Mouse (Mus musculus) embryonic facial prominence, embryonic 10.5 days (tissue): Measurements from ENCODE around the gene Usp39. TPM values are rescaled to one million over a fixed set of nuclear protein-coding genes. Genes with fewer than 3 reads are reported as not detected.

Source experiments
- DNase-seq: peaks from one replicate; pipeline ENCODE4 v3.0.0-alpha.2; 2017; ENCODE audit warnings: low spot score
- H3K27ac ChIP-seq: fragments of 300-500 bp; sonication (generic); replicated peaks from 2 replicates; pipeline ENCODE4 v1.5.1; 2016; ENCODE audit warnings: mild to moderate bottlenecking
- H3K27me3 ChIP-seq: fragments of 300-500 bp; sonication (generic); replicated peaks from 2 replicates; pipeline ENCODE4 v1.6.1; 2016; ENCODE audit warnings: low read depth, mild to moderate bottlenecking; ENCODE audit not compliant: poor library complexity, severe bottlenecking
- H3K36me3 ChIP-seq: fragments of 300-500 bp; sonication (generic); replicated peaks from 2 replicates; pipeline ENCODE4 v1.6.1; 2016; ENCODE audit warnings: mild to moderate bottlenecking, moderate library complexity
- H3K4me1 ChIP-seq: fragments of 300-500 bp; sonication (generic); 2 replicates; pipeline ENCODE4 v1.6.1; 2016
- H3K4me3 ChIP-seq: fragments of 300-500 bp; sonication (generic); 2 replicates; pipeline ENCODE4 v1.5.1; 2016; ENCODE audit warnings: mild to moderate bottlenecking, moderate library complexity
- H3K9me3 ChIP-seq: fragments of 300-500 bp; sonication (generic); 2 replicates; pipeline ENCODE4 v1.6.1; 2016; ENCODE audit warnings: mild to moderate bottlenecking
- WGBS: fragments of 180-500 bp; shearing (Covaris S2); methylation state at CpG from one replicate; pipeline ENCODE4 v1.1.7; 2016; 5-methylcytosine and 5-hydroxymethylcytosine counted together
- polyA plus RNA-seq: library from polyadenylated mRNA; unstranded; fragments of >200 nt; fragmentation: Nextera tagmentation; extraction: Ambion mirVana; gene quantifications from 2 replicates; pipeline ENCODE4 v1.2.1, GENCODE M21; 2016

The Usp39 gene
- polyA plus RNA-seq, 1 experiment from 2014 or later, result 83.4 TPM

DNA sequence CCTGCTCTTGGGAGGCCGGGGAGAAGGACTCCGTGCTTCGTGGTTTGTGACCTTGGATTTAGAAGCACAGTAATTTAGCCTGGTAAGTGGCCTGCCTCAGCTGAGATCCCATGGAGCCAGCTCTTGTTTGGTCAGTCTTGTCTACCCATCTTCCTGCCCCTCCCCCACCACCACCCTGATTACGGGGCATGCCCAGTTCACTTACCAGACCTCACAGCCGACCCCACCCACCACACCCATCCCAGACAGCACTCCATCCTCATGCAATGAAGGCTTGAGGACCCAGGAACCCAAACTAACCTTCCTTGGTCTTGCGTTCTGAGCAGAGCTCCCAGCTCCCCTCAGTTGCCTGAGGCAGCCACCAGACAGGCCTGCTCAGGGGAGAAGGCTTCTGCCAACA lies 71.8 kb downstream of the Usp39 start:
- Histone ChIP-seq H3K27ac (no peak overlapping the region), H3K4me3 (no peak overlapping the region), H3K27me3 (no peaks in the 10 kb centered on the region), H3K36me3 (no peaks in the 10 kb centered on the region), H3K4me1 (peaks cover 22% of the 10 kb centered on the region), H3K9me3 (no peaks in the 10 kb centered on the region)
- 79% methylated on average over 6 of the region's 6 CpGs for WGBS
- no peak for DNase-seq

DNA sequence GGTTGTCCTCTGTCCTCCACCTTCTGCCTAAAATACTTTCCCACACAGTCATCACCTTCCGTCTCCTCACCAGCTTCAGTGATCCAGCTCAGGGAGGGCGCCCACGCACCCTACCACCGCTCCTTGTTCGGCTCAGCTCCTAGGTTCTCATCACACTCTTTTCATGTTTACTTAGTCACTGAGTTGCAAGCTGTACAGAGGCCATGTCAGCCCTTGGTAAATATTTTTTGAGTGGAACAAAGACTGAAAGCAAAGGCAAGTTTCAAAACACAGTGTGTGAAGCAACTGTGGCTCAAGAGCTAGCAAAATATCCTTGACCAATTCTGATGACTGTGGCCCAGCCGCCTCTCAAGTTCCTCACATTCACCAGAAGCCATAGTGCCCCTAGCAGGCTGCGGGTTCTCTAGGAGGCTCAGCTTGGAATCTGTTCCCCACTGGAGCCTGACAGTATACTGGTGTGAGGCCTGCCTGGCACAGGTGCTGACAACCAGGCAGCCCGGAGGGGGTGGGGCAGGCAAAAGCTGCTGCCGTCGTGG lies 72.8 kb downstream of the Usp39 start:
- Histone ChIP-seq H3K27me3 (no peaks in the 10 kb centered on the region), H3K9me3 (no peaks in the 10 kb centered on the region), H3K27ac (no peak overlapping the region), H3K4me1 (peaks cover 18% of the 10 kb centered on the region), H3K36me3 (no peaks in the 10 kb centered on the region), H3K4me3 (no peak overlapping the region)
- WGBS, result 87% methylated on average over 10 of the region's 10 CpGs
- no peak for DNase-seq

GRCm38 (mm10) chr6:72270952-72271519 lies 73.9 kb downstream of the Usp39 start:
- 85% methylated on average over 11 of the region's 11 CpGs for WGBS
- H3K4me3 ChIP-seq, result no peak overlapping the region
- H3K9me3 ChIP-seq, result no peaks in the 10 kb centered on the region

DNA sequence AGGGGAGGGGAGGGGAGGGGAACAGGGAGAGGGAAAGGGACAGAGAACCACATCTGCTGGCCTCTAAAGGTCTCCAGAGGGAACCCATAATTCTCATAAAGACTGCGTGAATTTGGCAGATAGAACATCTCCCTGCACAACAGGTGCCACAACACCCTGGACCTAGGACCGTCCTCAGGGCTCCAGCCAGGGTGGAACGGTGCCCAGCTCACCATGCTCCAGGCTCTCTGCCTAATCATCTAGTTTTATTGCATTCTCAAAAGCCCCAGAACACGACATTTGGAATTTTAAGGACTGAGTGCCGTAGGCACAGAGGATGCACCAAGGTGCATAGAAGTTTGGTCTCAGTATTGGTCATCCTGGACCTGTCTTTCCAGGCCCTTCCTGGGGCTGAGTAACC lies 74.7 kb downstream of the Usp39 start:
- WGBS, result 90% methylated on average over 5 of the region's 5 CpGs
- Histone ChIP-seq H3K4me1 (peaks cover 15% of the 10 kb centered on the region), H3K27me3 (peaks cover 8% of the 10 kb centered on the region), H3K4me3 (no peak overlapping the region), H3K36me3 (no peaks in the 10 kb centered on the region), H3K9me3 (no peaks in the 10 kb centered on the region), H3K27ac (no peak overlapping the region)
- no peak for DNase-seq

More at GRCm38 (mm10) chr6:72270952-72271519, 73.9 kb downstream of the Usp39 start:
- no peak for DNase-seq
- H3K4me1 ChIP-seq, result peaks cover 15% of the 10 kb centered on the region
- H3K27ac ChIP-seq, result no peak overlapping the region
- H3K27me3 ChIP-seq, result peaks cover under 1% of the 10 kb centered on the region; the same call in 1 of the 2 replicates
- H3K36me3 ChIP-seq, result no peaks in the 10 kb centered on the region

Other genes starting within 250 kb of the Usp39 start
- gene St3gal5, start 247.6 kb downstream of the Usp39 start, polyA plus RNA-seq, result 32.2 and 32.6 TPM in 2 replicates
- 17.7 and 21.4 TPM in 2 replicates for gene Atoh8, start 109.6 kb downstream of the Usp39 start, polyA plus RNA-seq
- gene Sftpb, start 40.6 kb downstream of the Usp39 start, polyA plus RNA-seq, result 0.18 TPM in 1 of 2 replicates, not detected in the other
- 28.0 and 28.8 TPM in 2 replicates for gene 0610030E20Rik, start 2.1 kb upstream of the Usp39 start, polyA plus RNA-seq
- gene Tmem150a, start 10.3 kb upstream of the Usp39 start, polyA plus RNA-seq, result 6.1 and 6.3 TPM in 2 replicates
- 106 and 111 TPM in 2 replicates for gene Rnf181, start 21.8 kb upstream of the Usp39 start, polyA plus RNA-seq
- gene Vamp5, start 35.3 kb upstream of the Usp39 start, polyA plus RNA-seq, result 13.6 and 15.9 TPM in 2 replicates
- gene Vamp8, start 45.5 kb upstream of the Usp39 start, polyA plus RNA-seq, result 53.2 and 59.8 TPM in 2 replicates
- 20.4 and 21.1 TPM in 2 replicates for gene Ggcx, start 69.1 kb upstream of the Usp39 start, polyA plus RNA-seq
- 473 and 481 TPM in 2 replicates for gene Mat2a, start 94.4 kb upstream of the Usp39 start, polyA plus RNA-seq
- 0.16 and 0.19 TPM in 2 replicates for gene Sh2d6, start 176.5 kb upstream of the Usp39 start, polyA plus RNA-seq
- gene Capg, start 199.2 kb upstream of the Usp39 start, polyA plus RNA-seq, result 14.8 and 16.0 TPM in 2 replicates